Mouse (Mus musculus) kidney, adult 2 months (tissue): Measurements from ENCODE around the gene Mlkl. TPM values are rescaled to one million over a fixed set of nuclear protein-coding genes. Genes with fewer than 3 reads are reported as not detected.

ENCODE experiments used
- DNase-seq: peaks from one replicate; pipeline ENCODE4 v3.0.0; 2021
- H3K27ac ChIP-seq: fragments of 200-500 bp; 2 replicates; pipeline ENCODE4 v1.5.1; 2012; ENCODE audit warnings: low read depth, low read length, control low read depth, inconsistent platforms; ENCODE audit not compliant: insufficient read depth
- H3K27me3 ChIP-seq: fragments of 200-500 bp; replicated peaks from 2 replicates; pipeline ENCODE4 v1.6.1; 2012; ENCODE audit warnings: mild to moderate bottlenecking, moderate library complexity, low read length, inconsistent platforms; ENCODE audit not compliant: control insufficient read depth, insufficient read depth
- H3K36me3 ChIP-seq: fragments of 200-500 bp; 2 replicates; pipeline ENCODE4 v1.6.1; 2012; ENCODE audit warnings: mild to moderate bottlenecking, moderate library complexity, low read length, inconsistent platforms; ENCODE audit not compliant: control insufficient read depth, insufficient read depth
- H3K4me1 ChIP-seq: fragments of 200-500 bp; 2 replicates; pipeline ENCODE4 v1.6.1; 2011; ENCODE audit warnings: low read length; ENCODE audit not compliant: control insufficient read depth, insufficient read depth
- H3K4me3 ChIP-seq: fragments of 200-500 bp; 2 replicates; pipeline ENCODE4 v1.5.1; 2011; ENCODE audit warnings: mild to moderate bottlenecking, low read depth, low read length, control low read depth; ENCODE audit not compliant: insufficient read depth
- CTCF ChIP-seq: fragments of 200-500 bp; conservative IDR thresholded peaks from 2 replicates; pipeline ENCODE4 v1.5.1; 2011; ENCODE audit warnings: low read depth, mild to moderate bottlenecking, control low read depth, low read length, moderate library complexity, mixed read lengths; ENCODE audit not compliant: insufficient read depth, insufficient read length
- POLR2A ChIP-seq: fragments of 200-500 bp; IDR thresholded peaks from one replicate; pipeline ENCODE4 v1.6.1; 2011; ENCODE audit warnings: low read depth, low read length, control low read depth
- WGBS: fragments of 180-500 bp; shearing (Covaris S2); methylation state at CpG from one replicate; pipeline ENCODE4 v1.1.7; 2018; 5-methylcytosine and 5-hydroxymethylcytosine counted together
- polyA plus RNA-seq: library from polyadenylated mRNA; depleted of rRNA; stranded (reverse); fragments of >200 nt; gene quantifications from 2 replicates; pipeline ENCODE4 v1.2.3, GENCODE M21; 2012; rRNA removed

Mlkl gene
- 0.73 and 1.5 TPM in 2 replicates for polyA plus RNA-seq

DNA sequence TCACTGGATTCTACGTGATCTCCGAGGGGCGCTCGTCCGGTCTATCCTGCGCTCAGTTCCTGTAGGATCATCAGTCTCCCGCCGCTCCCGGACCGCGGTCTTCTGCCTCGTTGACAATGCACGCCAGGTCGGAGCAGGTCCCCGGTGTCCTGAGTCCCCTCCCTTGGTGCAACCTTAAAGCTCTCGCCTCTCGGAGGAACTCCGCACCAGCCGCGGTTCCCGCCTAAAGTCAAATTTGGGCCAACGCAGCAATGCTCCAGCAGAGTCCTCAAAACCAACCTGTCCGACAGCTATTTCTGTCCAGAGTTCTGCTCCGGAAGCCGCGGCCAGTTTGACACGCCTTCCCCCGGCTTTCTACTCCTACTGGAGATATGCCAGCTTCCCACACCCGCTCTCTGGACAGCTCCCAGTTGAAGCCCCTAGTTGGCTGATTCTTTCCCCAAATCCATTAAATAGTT lies at the start of gene Mlkl:
Gene Mlkl, minus strand, starts transcription at position 288 of the 458 bp plus-strand sequence.
- Histone ChIP-seq H3K4me1 (peaks cover 2% of the 10 kb centered on the region; the same call in 1 of the 2 replicates), H3K4me3 (peak within 1 kb of the TSS; percentile 74), H3K27me3 (no peaks in the 10 kb centered on the region), H3K36me3 (no peaks in the 10 kb centered on the region), H3K27ac (peak within 1 kb of the TSS; percentile 36)
- DNase-seq: peak; percentile 74
- under 1% methylated on average over 29 of the region's 29 CpGs for WGBS
- TF ChIP-seq CTCF: no peak
- no peak for TF ChIP-seq POLR2A

GRCm38 (mm10) chr8:111385915-111386314 lies 47.9 kb upstream of the Mlkl start:
- H3K4me1 ChIP-seq: no peaks in the 10 kb centered on the region

GRCm38 (mm10) chr8:111384628-111385027 lies 46.7 kb upstream of the Mlkl start:
- Histone ChIP-seq H3K4me1 (no peaks in the 10 kb centered on the region), H3K27me3 (no peaks in the 10 kb centered on the region), H3K4me3 (no peak overlapping the region), H3K27ac (no peak overlapping the region), H3K36me3 (no peaks in the 10 kb centered on the region)
- TF ChIP-seq CTCF (no peak), POLR2A (no peak)
- no peak for DNase-seq
- 31% methylated on average over 2 of the region's 2 CpGs for WGBS

More at GRCm38 (mm10) chr8:111385915-111386314, 47.9 kb upstream of the Mlkl start:
- peak; percentile 33 for DNase-seq
- H3K36me3 ChIP-seq: no peaks in the 10 kb centered on the region
- no peak overlapping the region for H3K27ac ChIP-seq
- 59% methylated on average over 9 of the region's 9 CpGs for WGBS
- no peaks in the 10 kb centered on the region for H3K27me3 ChIP-seq
- H3K4me3 ChIP-seq: no peak overlapping the region
- TF ChIP-seq CTCF: no peak
- no peak for TF ChIP-seq POLR2A

DNA sequence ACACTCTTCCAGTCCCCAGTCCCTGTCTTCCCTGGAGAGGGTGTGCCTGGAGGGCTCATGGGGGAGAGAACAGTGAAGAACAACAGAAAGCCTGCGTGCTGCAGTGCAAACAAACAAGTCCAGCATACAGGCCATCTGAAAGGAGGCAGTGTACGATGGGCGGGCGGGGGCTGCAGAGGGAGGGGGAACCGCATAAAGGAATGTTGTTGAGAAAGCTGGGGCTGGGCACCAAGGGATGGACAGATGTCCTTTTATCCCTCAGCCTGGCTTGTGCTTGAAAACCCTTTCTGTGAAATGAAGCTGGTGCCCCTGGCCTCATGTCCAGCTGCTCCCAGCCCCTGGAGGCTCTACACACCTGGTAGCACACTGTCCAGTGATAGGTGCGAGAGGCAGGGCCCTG lies 37.2 kb upstream of the Mlkl start:
- TF ChIP-seq POLR2A (no peak), CTCF (no peak)
- H3K27me3 ChIP-seq: no peaks in the 10 kb centered on the region
- H3K4me1 ChIP-seq: peaks cover 2% of the 10 kb centered on the region; the same call in 1 of the 2 replicates
- no peaks in the 10 kb centered on the region for H3K36me3 ChIP-seq
- H3K4me3 ChIP-seq: no peak overlapping the region
- DNase-seq: no peak
- no peak overlapping the region for H3K27ac ChIP-seq
- WGBS: 82% methylated on average over 6 of the region's 6 CpGs

DNA sequence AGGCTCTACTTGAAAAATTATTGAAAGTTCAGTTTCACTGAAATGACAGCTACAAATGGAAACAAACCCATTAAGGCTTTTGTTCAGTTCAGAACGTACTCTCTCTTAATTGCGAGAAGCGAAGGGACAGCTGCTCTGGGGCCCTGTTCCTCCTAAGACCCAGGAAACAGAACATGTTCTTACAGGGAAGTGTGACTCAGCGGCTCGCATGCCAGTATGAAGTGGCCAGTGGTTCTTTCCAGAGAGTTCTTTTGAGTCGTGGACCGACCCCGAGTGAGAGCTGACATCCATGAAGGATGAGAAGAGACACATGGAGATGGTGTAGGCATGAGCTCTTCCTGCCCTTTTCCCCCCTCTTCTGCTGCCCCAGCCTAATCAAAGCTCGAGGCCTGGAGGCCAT lies 31.7 kb upstream of the Mlkl start:
- H3K36me3 ChIP-seq: no peaks in the 10 kb centered on the region
- H3K4me3 ChIP-seq: no peak overlapping the region
- H3K27me3 ChIP-seq: no peaks in the 10 kb centered on the region
- H3K27ac ChIP-seq: peak overlapping the region; percentile 4; the same call in 1 of the 2 replicates
- peaks cover 9% of the 10 kb centered on the region; the same call in 1 of the 2 replicates for H3K4me1 ChIP-seq
- TF ChIP-seq POLR2A (no peak), CTCF (no peak)
- no peak for DNase-seq
- WGBS: 84% methylated on average over 9 of the region's 9 CpGs

- no peak for DNase-seq
- Histone ChIP-seq H3K27me3 (no peaks in the 10 kb centered on the region), H3K36me3 (no peaks in the 10 kb centered on the region), H3K4me3 (no peak overlapping the region), H3K4me1 (peaks cover 9% of the 10 kb centered on the region; the same call in 1 of the 2 replicates), H3K27ac (peak overlapping the region; percentile 82)
- WGBS: 70% methylated on average over 8 of the region's 8 CpGs
- TF ChIP-seq POLR2A: no peak
- TF ChIP-seq CTCF: no peak
These were observed 29.4 kb upstream of the Mlkl start for GRCm38 (mm10) chr8:111367350-111367749.

DNA sequence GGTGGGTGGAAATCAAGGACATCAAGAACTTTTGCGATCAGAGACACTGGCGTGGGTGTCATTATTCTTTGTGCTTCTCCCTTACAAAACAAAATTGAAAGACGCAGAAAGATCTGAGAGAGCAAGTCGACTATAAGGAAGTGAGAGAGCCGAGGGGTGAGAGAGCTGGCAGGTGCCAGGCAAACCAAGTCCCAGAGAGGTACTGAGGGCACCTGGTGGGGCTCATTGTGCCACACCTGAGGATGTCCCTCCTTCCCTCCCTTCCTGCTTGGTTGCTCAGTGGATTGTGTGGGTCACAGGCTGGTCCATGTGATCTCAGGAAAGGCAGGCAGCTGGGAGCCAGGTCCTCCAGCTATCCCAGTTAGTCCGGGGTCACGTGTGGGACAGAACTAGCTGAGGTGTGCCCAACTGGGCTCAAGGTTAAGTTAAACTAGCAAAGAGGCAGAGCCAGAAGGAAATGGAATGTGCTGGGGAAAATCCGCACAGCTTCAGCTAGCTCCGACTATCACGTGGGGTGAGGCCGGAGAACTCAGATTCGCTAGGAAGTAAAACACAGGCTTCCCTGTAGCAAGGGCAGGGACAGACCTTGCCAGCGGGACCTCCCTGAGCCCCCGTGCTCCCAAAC lies 28.7 kb upstream of the Mlkl start:
- DNase-seq: peak; percentile 92
- no peak overlapping the region for H3K4me3 ChIP-seq
- no peaks in the 10 kb centered on the region for H3K36me3 ChIP-seq
- WGBS: 26% methylated on average over 14 of the region's 14 CpGs
- TF ChIP-seq POLR2A (no peak), CTCF (no peak)
- H3K4me1 ChIP-seq: peaks cover 9% of the 10 kb centered on the region; the same call in 1 of the 2 replicates
- H3K27me3 ChIP-seq: no peaks in the 10 kb centered on the region
- H3K27ac ChIP-seq: peak overlapping the region; percentile 82
